Mouse (Mus musculus) megakaryocyte progenitor cell, adult 5-6 weeks (primary cell): ENCODE data around the gene Itpa. TPM values are rescaled to one million over a fixed set of nuclear protein-coding genes. Genes with fewer than 3 reads are reported as not detected.

Experiments
- ATAC-seq: replicated peaks from 2 replicates; pipeline ENCODE4 v1.8.0; 2016; ENCODE audit warnings: mild to moderate bottlenecking, moderate TSS enrichment, inconsistent platforms; ENCODE audit not compliant: poor library complexity
- total RNA-seq, 2 experiments: library from RNA; stranded (forward) in 1 of 2; stranded (reverse) in 1 of 2; fragments of 157-497, 149-512 nt in 1 of 2; fragments of 200-1000 nt in 1 of 2; gene quantifications; 2 replicates each; pipeline versions ENCODE4 v1.2.3 to v1.2.4; 2015 to 2017

Itpa gene
- total RNA-seq, 2 experiments from 2014 or later: 43.1 to 87.3 TPM

- ATAC-seq: no peak
Measured at GRCm38 (mm10) chr2:130724369-130724768, 57.0 kb downstream of the Itpa start.

GRCm38 (mm10) chr2:130727752-130728151 is 60.3 kb downstream of the Itpa start:
- no peak for ATAC-seq

- no peak for ATAC-seq
Measured at GRCm38 (mm10) chr2:130728906-130729585, 61.6 kb downstream of the Itpa start.

GRCm38 (mm10) chr2:130730746-130731145 is 63.3 kb downstream of the Itpa start:
- peak; percentile 96 for ATAC-seq

Other genes with a start within 250 kb of the Itpa start
- 102 and 115 TPM in 2 replicates for gene Vps16, start 243.3 kb upstream of the Itpa start, total RNA-seq (2015)
- gene Vps16, start 243.3 kb upstream of the Itpa start, total RNA-seq (2017): 124 and 152 TPM in 2 replicates
- 10.3 and 15.5 TPM in 2 replicates for gene Pced1a, start 242.9 kb upstream of the Itpa start, total RNA-seq (2015)
- 11.7 and 13.6 TPM in 2 replicates for gene Pced1a, start 242.9 kb upstream of the Itpa start, total RNA-seq (2017)
- gene Ptpra, start 217.3 kb upstream of the Itpa start, total RNA-seq (2015): 47.2 and 67.1 TPM in 2 replicates
- 123 and 143 TPM in 2 replicates for gene Ptpra, start 217.3 kb upstream of the Itpa start, total RNA-seq (2017)
- gene Mrps26, start 103.9 kb upstream of the Itpa start, total RNA-seq (2015): 60.3 and 71.9 TPM in 2 replicates
- 47.2 and 67.3 TPM in 2 replicates for gene Mrps26, start 103.9 kb upstream of the Itpa start, total RNA-seq (2017)
- not detected in 2 replicates for gene Oxt, start 91.4 kb upstream of the Itpa start, total RNA-seq (2015)
- gene Oxt, start 91.4 kb upstream of the Itpa start, total RNA-seq (2017): not detected in 2 replicates
- gene Avp, start 85.1 kb upstream of the Itpa start, total RNA-seq (2015): not detected in 2 replicates
- not detected in 2 replicates for gene Avp, start 85.1 kb upstream of the Itpa start, total RNA-seq (2017)
- 16.1 and 21.0 TPM in 2 replicates for gene Fastkd5, start 37.6 kb upstream of the Itpa start, total RNA-seq (2015)
- gene Fastkd5, start 37.6 kb upstream of the Itpa start, total RNA-seq (2017): 20.3 and 22.8 TPM in 2 replicates
- 5.7 and 9.3 TPM in 2 replicates for gene Ubox5, start 37.6 kb upstream of the Itpa start, total RNA-seq (2015)
- gene Ubox5, start 37.6 kb upstream of the Itpa start, total RNA-seq (2017): 7.1 and 7.3 TPM in 2 replicates
- 0.15 and 0.32 TPM in 2 replicates for gene Lzts3, start 24.8 kb upstream of the Itpa start, total RNA-seq (2015)
- 0.27 TPM in 1 of 2 replicates, not detected in the other for gene Lzts3, start 24.8 kb upstream of the Itpa start, total RNA-seq (2017)
- 50.5 and 75.9 TPM in 2 replicates for gene Ddrgk1, start 3.0 kb upstream of the Itpa start, total RNA-seq (2015)
- gene Ddrgk1, start 3.0 kb upstream of the Itpa start, total RNA-seq (2017): 72.4 and 107 TPM in 2 replicates
- gene Slc4a11, start 29.9 kb downstream of the Itpa start, total RNA-seq (2015): 0.15 TPM in 1 of 2 replicates, not detected in the other
- not detected in 2 replicates for gene Slc4a11, start 29.9 kb downstream of the Itpa start, total RNA-seq (2017)
- 6.4 and 10.8 TPM in 2 replicates for gene 4930402H24Rik, start 238.8 kb downstream of the Itpa start, total RNA-seq (2015)
- gene 4930402H24Rik, start 238.8 kb downstream of the Itpa start, total RNA-seq (2017): 4.2 and 8.6 TPM in 2 replicates
- 38.4 and 41.2 TPM in 2 replicates for gene Atrn, start 238.9 kb downstream of the Itpa start, total RNA-seq (2015)
- gene Atrn, start 238.9 kb downstream of the Itpa start, total RNA-seq (2017): 30.4 and 33.0 TPM in 2 replicates